Mouse (Mus musculus): ENCODE data around the gene Fhit. TPM values are rescaled to one million over a fixed set of nuclear protein-coding genes. Genes with fewer than 3 reads are reported as not detected.
A peak's percentile ranks its signal among the peaks of the same experiment; 100 is the strongest.

Fhit gene
- polyA plus RNA-seq, 1 experiment from 2014 or later, result 3.5 TPM

- H3K4me3 ChIP-seq (ENCODE audit: low read depth, low read length), result no peak overlapping the region
- H3K9ac ChIP-seq (ENCODE audit: low read depth, low read length), result no peak overlapping the region
- no peaks in the 10 kb centered on the region for H3K4me1 ChIP-seq (replicated peaks; ENCODE audit: control insufficient read depth, insufficient read depth, low read length)
- H3K36me3 ChIP-seq (ENCODE audit: control insufficient read depth, insufficient read depth, low read length), result no peaks in the 10 kb centered on the region
- H3K27me3 ChIP-seq (replicated peaks; ENCODE audit: control insufficient read depth, insufficient read depth, low read length), result no peaks in the 10 kb centered on the region
- ATAC-seq (replicated peaks; ENCODE audit: low FRiP score) (no peak), DNase-seq (ENCODE audit: low spot score) (no peak)
- 84% methylated on average over 3 of the region's 3 CpGs for WGBS
- no peaks in the 10 kb centered on the region for H3K9me3 ChIP-seq (ENCODE audit: control insufficient read depth, low read length)
- H3K27ac ChIP-seq (ENCODE audit: low read depth, low read length), result no peak overlapping the region
- H3K4me2 ChIP-seq, result no peak overlapping the region
Observed at GRCm38 (mm10) chr14:9613126-9613525, 1548.7 kb downstream of the Fhit start.

GRCm38 (mm10) chr14:9609120-9609519 lies 1552.7 kb downstream of the Fhit start:
- no peaks in the 10 kb centered on the region for H3K36me3 ChIP-seq (ENCODE audit: control insufficient read depth, insufficient read depth, low read length)
- H3K9me3 ChIP-seq (ENCODE audit: control insufficient read depth, low read length), result no peaks in the 10 kb centered on the region
- H3K27me3 ChIP-seq (replicated peaks; ENCODE audit: control insufficient read depth, insufficient read depth, low read length), result no peaks in the 10 kb centered on the region
- no peak overlapping the region for H3K9ac ChIP-seq (ENCODE audit: low read depth, low read length)
- no peak overlapping the region for H3K27ac ChIP-seq (ENCODE audit: low read depth, low read length)
- H3K4me3 ChIP-seq (ENCODE audit: low read depth, low read length), result no peak overlapping the region
- DNase-seq (ENCODE audit: low spot score) (no peak), ATAC-seq (replicated peaks; ENCODE audit: low FRiP score) (no peak)
- 55% methylated on average over 7 of the region's 7 CpGs for WGBS
- H3K4me2 ChIP-seq, result no peak overlapping the region
- no peaks in the 10 kb centered on the region for H3K4me1 ChIP-seq (replicated peaks; ENCODE audit: control insufficient read depth, insufficient read depth, low read length)

GRCm38 (mm10) chr14:9606584-9607377 lies 1555.1 kb downstream of the Fhit start:
- Histone ChIP-seq H3K4me3 (ENCODE audit: low read depth, low read length) (no peak overlapping the region), H3K9ac (ENCODE audit: low read depth, low read length) (no peak overlapping the region), H3K36me3 (ENCODE audit: control insufficient read depth, insufficient read depth, low read length) (no peaks in the 10 kb centered on the region), H3K4me1 (replicated peaks; ENCODE audit: control insufficient read depth, insufficient read depth, low read length) (no peaks in the 10 kb centered on the region), H3K9me3 (ENCODE audit: control insufficient read depth, low read length) (no peaks in the 10 kb centered on the region), H3K27ac (ENCODE audit: low read depth, low read length) (no peak overlapping the region), H3K27me3 (replicated peaks; ENCODE audit: control insufficient read depth, insufficient read depth, low read length) (no peaks in the 10 kb centered on the region), H3K4me2 (no peak overlapping the region)
- 71% methylated on average over 12 of the region's 12 CpGs for WGBS
- DNase-seq (ENCODE audit: low spot score), result no peak
- peak; percentile 54; the same call in 1 of the 2 replicates for ATAC-seq (replicated peaks; ENCODE audit: low FRiP score)

GRCm38 (mm10) chr14:9600271-9600670 lies 1561.6 kb downstream of the Fhit start:
- Histone ChIP-seq H3K4me1 (replicated peaks; ENCODE audit: control insufficient read depth, insufficient read depth, low read length) (no peaks in the 10 kb centered on the region), H3K9me3 (ENCODE audit: control insufficient read depth, low read length) (no peaks in the 10 kb centered on the region), H3K9ac (ENCODE audit: low read depth, low read length) (no peak overlapping the region), H3K27ac (ENCODE audit: low read depth, low read length) (no peak overlapping the region), H3K4me3 (ENCODE audit: low read depth, low read length) (no peak overlapping the region), H3K4me2 (no peak overlapping the region), H3K36me3 (ENCODE audit: control insufficient read depth, insufficient read depth, low read length) (no peaks in the 10 kb centered on the region), H3K27me3 (replicated peaks; ENCODE audit: control insufficient read depth, insufficient read depth, low read length) (no peaks in the 10 kb centered on the region)
- DNase-seq (ENCODE audit: low spot score) (no peak), ATAC-seq (replicated peaks; ENCODE audit: low FRiP score) (no peak)

GRCm38 (mm10) chr14:9597460-9597977 lies 1564.3 kb downstream of the Fhit start:
- Histone ChIP-seq H3K27ac (ENCODE audit: low read depth, low read length) (no peak overlapping the region), H3K4me1 (replicated peaks; ENCODE audit: control insufficient read depth, insufficient read depth, low read length) (no peaks in the 10 kb centered on the region), H3K9me3 (ENCODE audit: control insufficient read depth, low read length) (no peaks in the 10 kb centered on the region), H3K4me3 (ENCODE audit: low read depth, low read length) (no peak overlapping the region), H3K36me3 (ENCODE audit: control insufficient read depth, insufficient read depth, low read length) (no peaks in the 10 kb centered on the region), H3K27me3 (replicated peaks; ENCODE audit: control insufficient read depth, insufficient read depth, low read length) (no peaks in the 10 kb centered on the region), H3K9ac (ENCODE audit: low read depth, low read length) (no peak overlapping the region), H3K4me2 (no peak overlapping the region)
- DNase-seq (ENCODE audit: low spot score) (no peak), ATAC-seq (replicated peaks; ENCODE audit: low FRiP score) (no peak)
- WGBS, result 56% methylated on average over 5 of the region's 5 CpGs

- WGBS, result 74% methylated on average over 1 of the region's 1 CpGs
Observed at GRCm38 (mm10) chr14:9589121-9589520, 1572.7 kb downstream of the Fhit start.

GRCm38 (mm10) chr14:9587900-9588299 lies 1573.9 kb downstream of the Fhit start:
- ATAC-seq (replicated peaks; ENCODE audit: low FRiP score) (no peak), DNase-seq (ENCODE audit: low spot score) (no peak)
- WGBS, result 88% methylated on average over 4 of the region's 4 CpGs
- H3K4me1 ChIP-seq (replicated peaks; ENCODE audit: control insufficient read depth, insufficient read depth, low read length), result no peaks in the 10 kb centered on the region
- H3K4me3 ChIP-seq (ENCODE audit: low read depth, low read length), result no peak overlapping the region
- no peak overlapping the region for H3K4me2 ChIP-seq
- no peaks in the 10 kb centered on the region for H3K9me3 ChIP-seq (ENCODE audit: control insufficient read depth, low read length)
- H3K27me3 ChIP-seq (replicated peaks; ENCODE audit: control insufficient read depth, insufficient read depth, low read length), result no peaks in the 10 kb centered on the region
- no peak overlapping the region for H3K27ac ChIP-seq (ENCODE audit: low read depth, low read length)
- H3K9ac ChIP-seq (ENCODE audit: low read depth, low read length), result no peak overlapping the region
- no peaks in the 10 kb centered on the region for H3K36me3 ChIP-seq (ENCODE audit: control insufficient read depth, insufficient read depth, low read length)

More at GRCm38 (mm10) chr14:9589121-9589520, 1572.7 kb downstream of the Fhit start:
- ATAC-seq (replicated peaks; ENCODE audit: low FRiP score), result no peak
- no peak overlapping the region for H3K4me3 ChIP-seq (ENCODE audit: low read depth, low read length)
- H3K9me3 ChIP-seq (ENCODE audit: control insufficient read depth, low read length), result no peaks in the 10 kb centered on the region
- no peak for DNase-seq (ENCODE audit: low spot score)
- H3K27ac ChIP-seq (ENCODE audit: low read depth, low read length), result no peak overlapping the region
- no peaks in the 10 kb centered on the region for H3K27me3 ChIP-seq (replicated peaks; ENCODE audit: control insufficient read depth, insufficient read depth, low read length)
- no peaks in the 10 kb centered on the region for H3K4me1 ChIP-seq (replicated peaks; ENCODE audit: control insufficient read depth, insufficient read depth, low read length)
- no peak overlapping the region for H3K4me2 ChIP-seq
- no peaks in the 10 kb centered on the region for H3K36me3 ChIP-seq (ENCODE audit: control insufficient read depth, insufficient read depth, low read length)
- no peak overlapping the region for H3K9ac ChIP-seq (ENCODE audit: low read depth, low read length)

- 76% methylated on average over 8 of the region's 8 CpGs for WGBS
- no peak overlapping the region for H3K4me3 ChIP-seq (ENCODE audit: low read depth, low read length)
- H3K27me3 ChIP-seq (replicated peaks; ENCODE audit: control insufficient read depth, insufficient read depth, low read length), result no peaks in the 10 kb centered on the region
Observed at GRCm38 (mm10) chr14:9583227-9584155, 1578.3 kb downstream of the Fhit start.

More at GRCm38 (mm10) chr14:9583227-9584155, 1578.3 kb downstream of the Fhit start:
- ATAC-seq (replicated peaks; ENCODE audit: low FRiP score) (no peak), DNase-seq (ENCODE audit: low spot score) (no peak)
- no peaks in the 10 kb centered on the region for H3K4me1 ChIP-seq (replicated peaks; ENCODE audit: control insufficient read depth, insufficient read depth, low read length)
- no peak overlapping the region for H3K4me2 ChIP-seq
- no peak overlapping the region for H3K9ac ChIP-seq (ENCODE audit: low read depth, low read length)
- H3K9me3 ChIP-seq (ENCODE audit: control insufficient read depth, low read length), result no peaks in the 10 kb centered on the region
- no peak overlapping the region for H3K27ac ChIP-seq (ENCODE audit: low read depth, low read length)
- H3K36me3 ChIP-seq (ENCODE audit: control insufficient read depth, insufficient read depth, low read length), result no peaks in the 10 kb centered on the region
